Mouse (Mus musculus): ENCODE data around the gene Prrt3.

Prrt3 gene

GRCm38 (mm10) chr6:113444207-113444965 is 57.3 kb downstream of the Prrt3 start:
- DNase-seq: no peak
